Mouse (Mus musculus) cerebellum, adult 2 months (tissue): Measurements from ENCODE around the gene Aldh16a1.

Experiments used
- CTCF ChIP-seq: fragments of 200-500 bp; IDR thresholded peaks from 2 replicates; pipeline ENCODE4 v1.5.1; 2011; ENCODE audit warnings: low read depth, mild to moderate bottlenecking, control low read depth, low read length, moderate library complexity, borderline replicate concordance; ENCODE audit not compliant: insufficient read depth
- POLR2A ChIP-seq: fragments of 200-500 bp; IDR thresholded peaks from 2 replicates; pipeline ENCODE4 v1.6.1; 2011; ENCODE audit warnings: low read length, control low read depth, borderline replicate concordance; ENCODE audit not compliant: insufficient read depth

- TF ChIP-seq CTCF (no peak), POLR2A (no peak)
These were observed 36.8 kb downstream of the Aldh16a1 start for GRCm38 (mm10) chr7:45117566-45117965.
